Mouse (Mus musculus) stomach, embryonic 15.5 days (tissue): Measurements from ENCODE around the gene Tnfrsf13b. TPM values are rescaled to one million over a fixed set of nuclear protein-coding genes. Genes with fewer than 3 reads are reported as not detected.
"Not testable (repeated sequence)": the region's sequence is repeated elsewhere in the genome, so short reads cannot be mapped to it uniquely, and the experiment has no call there.

Experiments
- ATAC-seq: fragments of 200-750 bp; cut with Nextera tagmentation; 2 replicates; pipeline ENCODE4 v1.8.0; 2017; ENCODE audit warnings: low read depth, moderate number of reproducible peaks, moderate TSS enrichment; ENCODE audit not compliant: insufficient read depth, low FRiP score
- H3K27ac ChIP-seq: fragments of 300-500 bp; sonication (generic); 2 replicates; pipeline ENCODE4 v1.5.1; 2015; ENCODE audit warnings: mild to moderate bottlenecking, inconsistent platforms
- H3K27me3 ChIP-seq: fragments of 300-500 bp; sonication (generic); replicated peaks from 2 replicates; pipeline ENCODE4 v1.6.1; 2015; ENCODE audit warnings: inconsistent platforms
- H3K36me3 ChIP-seq: fragments of 300-500 bp; sonication (generic); 2 replicates; pipeline ENCODE4 v1.6.1; 2015; ENCODE audit warnings: inconsistent platforms
- H3K4me1 ChIP-seq: fragments of 300-500 bp; sonication (generic); 2 replicates; pipeline ENCODE4 v1.6.1; 2015; ENCODE audit warnings: inconsistent platforms
- H3K4me2 ChIP-seq: fragments of 300-500 bp; sonication (generic); 2 replicates; pipeline ENCODE4 v1.6.1; 2015; ENCODE audit warnings: mild to moderate bottlenecking, inconsistent platforms
- H3K4me3 ChIP-seq: fragments of 300-500 bp; sonication (generic); replicated peaks from 2 replicates; pipeline ENCODE4 v1.5.1; 2015; ENCODE audit warnings: inconsistent platforms
- H3K9ac ChIP-seq: fragments of 300-500 bp; sonication (generic); 2 replicates; pipeline ENCODE4 v1.6.1; 2015; ENCODE audit warnings: inconsistent platforms
- H3K9me3 ChIP-seq: fragments of 300-500 bp; sonication (generic); 2 replicates; pipeline ENCODE4 v1.6.1; 2016; ENCODE audit warnings: inconsistent platforms
- WGBS: fragments of 180-500 bp; shearing (Covaris S2); methylation state at CpG from one replicate; pipeline ENCODE4 v1.1.7; 2015; 5-methylcytosine and 5-hydroxymethylcytosine counted together
- polyA plus RNA-seq: library from polyadenylated mRNA; unstranded; fragments of >200 nt; fragmentation: Nextera tagmentation; extraction: Ambion mirVana; gene quantifications from 2 replicates; pipeline ENCODE4 v1.2.1, GENCODE M21; 2015

Gene Tnfrsf13b
- polyA plus RNA-seq, 1 experiment from 2014 or later = 3.4 TPM

- no peaks in the 10 kb centered on the region for H3K9me3 ChIP-seq
- no peak overlapping the region for H3K4me2 ChIP-seq
- no peak overlapping the region for H3K27ac ChIP-seq
- no peaks in the 10 kb centered on the region for H3K4me1 ChIP-seq
- no peak for ATAC-seq
- 35% methylated on average over 1 of the region's 1 CpGs for WGBS
- H3K9ac ChIP-seq = no peak overlapping the region
- no peaks in the 10 kb centered on the region for H3K27me3 ChIP-seq
- no peak overlapping the region for H3K4me3 ChIP-seq
- no peaks in the 10 kb centered on the region for H3K36me3 ChIP-seq
Observed at GRCm38 (mm10) chr11:61110928-61111327, 15.6 kb upstream of the Tnfrsf13b start.

GRCm38 (mm10) chr11:61111472-61111871 is 15.1 kb upstream of the Tnfrsf13b start:
- H3K4me2 ChIP-seq = no peak overlapping the region
- H3K36me3 ChIP-seq = no peaks in the 10 kb centered on the region
- H3K9ac ChIP-seq = no peak overlapping the region
- H3K4me1 ChIP-seq = no peaks in the 10 kb centered on the region
- WGBS = 89% methylated on average over 4 of the region's 4 CpGs
- no peak for ATAC-seq
- H3K27me3 ChIP-seq = no peaks in the 10 kb centered on the region
- no peak overlapping the region for H3K27ac ChIP-seq
- H3K4me3 ChIP-seq = no peak overlapping the region
- H3K9me3 ChIP-seq = no peaks in the 10 kb centered on the region

- no peak overlapping the region for H3K9ac ChIP-seq
- H3K4me1 ChIP-seq = no peaks in the 10 kb centered on the region
- H3K27ac ChIP-seq = no peak overlapping the region
- no peaks in the 10 kb centered on the region for H3K36me3 ChIP-seq
- H3K9me3 ChIP-seq = no peaks in the 10 kb centered on the region
- no peak for ATAC-seq
- no peak overlapping the region for H3K4me2 ChIP-seq
- WGBS = 70% methylated on average over 8 of the region's 8 CpGs
- no peak overlapping the region for H3K4me3 ChIP-seq
- no peaks in the 10 kb centered on the region for H3K27me3 ChIP-seq
Observed at GRCm38 (mm10) chr11:61112323-61112995, 14.1 kb upstream of the Tnfrsf13b start.

GRCm38 (mm10) chr11:61116226-61116625 is 10.3 kb upstream of the Tnfrsf13b start:
- Histone ChIP-seq H3K4me2 (no peak overlapping the region), H3K27me3 (no peaks in the 10 kb centered on the region), H3K4me3 (no peak overlapping the region), H3K27ac (no peak overlapping the region), H3K9me3 (no peaks in the 10 kb centered on the region), H3K4me1 (no peaks in the 10 kb centered on the region), H3K9ac (no peak overlapping the region), H3K36me3 (no peaks in the 10 kb centered on the region)
- 58% methylated on average over 8 of the region's 8 CpGs for WGBS
- ATAC-seq = no peak

GRCm38 (mm10) chr11:61119996-61120583 is 6.5 kb upstream of the Tnfrsf13b start:
- ATAC-seq = no peak
- no peaks in the 10 kb centered on the region for H3K27me3 ChIP-seq
- H3K36me3 ChIP-seq = no peaks in the 10 kb centered on the region
- H3K4me1 ChIP-seq = no peaks in the 10 kb centered on the region
- no peak overlapping the region for H3K4me2 ChIP-seq
- 87% methylated on average over 3 of the region's 3 CpGs for WGBS
- no peaks in the 10 kb centered on the region for H3K9me3 ChIP-seq
- H3K4me3 ChIP-seq = no peak overlapping the region
- H3K27ac ChIP-seq = no peak overlapping the region
- H3K9ac ChIP-seq = no peak overlapping the region

GRCm38 (mm10) chr11:61122283-61122768 is 4.2 kb upstream of the Tnfrsf13b start:
- Histone ChIP-seq H3K9me3 (no peaks in the 10 kb centered on the region), H3K27ac (no peak overlapping the region), H3K4me2 (no peak overlapping the region), H3K27me3 (no peaks in the 10 kb centered on the region), H3K4me3 (no peak overlapping the region), H3K9ac (no peak overlapping the region), H3K4me1 (no peaks in the 10 kb centered on the region), H3K36me3 (no peaks in the 10 kb centered on the region)
- WGBS = 86% methylated on average over 9 of the region's 9 CpGs
- no peak for ATAC-seq

- H3K4me1 ChIP-seq = no peaks in the 10 kb centered on the region
- ATAC-seq = no peak
- no peak overlapping the region for H3K4me3 ChIP-seq
- H3K9ac ChIP-seq = no peak overlapping the region
- no peaks in the 10 kb centered on the region for H3K36me3 ChIP-seq
- WGBS = 83% methylated on average over 8 of the region's 8 CpGs
- H3K9me3 ChIP-seq = no peaks in the 10 kb centered on the region
- no peak overlapping the region for H3K4me2 ChIP-seq
- H3K27ac ChIP-seq = no peak overlapping the region
- H3K27me3 ChIP-seq = no peaks in the 10 kb centered on the region
Observed at GRCm38 (mm10) chr11:61122769-61123288, 3.7 kb upstream of the Tnfrsf13b start.

GRCm38 (mm10) chr11:61123886-61124285 is 2.7 kb upstream of the Tnfrsf13b start:
- Histone ChIP-seq H3K27me3 (no peaks in the 10 kb centered on the region), H3K4me1 (no peaks in the 10 kb centered on the region), H3K36me3 (no peaks in the 10 kb centered on the region), H3K4me2 (no peak overlapping the region), H3K9me3 (no peaks in the 10 kb centered on the region), H3K4me3 (no peak overlapping the region), H3K9ac (no peak overlapping the region), H3K27ac (no peak overlapping the region)
- 67% methylated on average over 3 of the region's 3 CpGs for WGBS
- ATAC-seq = no peak

GRCm38 (mm10) chr11:61125970-61126369 is 585 bp upstream of the Tnfrsf13b start:
- no peaks in the 10 kb centered on the region for H3K4me1 ChIP-seq
- no peak overlapping the region for H3K4me3 ChIP-seq
- no peak for ATAC-seq
- no peak overlapping the region for H3K27ac ChIP-seq
- no peak overlapping the region for H3K9ac ChIP-seq
- no peaks in the 10 kb centered on the region for H3K36me3 ChIP-seq
- no peak overlapping the region for H3K4me2 ChIP-seq
- 82% methylated on average over 5 of the region's 5 CpGs for WGBS
- H3K9me3 ChIP-seq = no peaks in the 10 kb centered on the region
- H3K27me3 ChIP-seq = no peaks in the 10 kb centered on the region

- Histone ChIP-seq H3K36me3 (no peaks in the 10 kb centered on the region), H3K27me3 (no peaks in the 10 kb centered on the region), H3K9ac (no peak overlapping the region), H3K4me2 (no peak overlapping the region), H3K4me1 (no peaks in the 10 kb centered on the region), H3K27ac (no peak overlapping the region), H3K9me3 (no peaks in the 10 kb centered on the region), H3K4me3 (no peak overlapping the region)
- no peak for ATAC-seq
- WGBS = 89% methylated on average over 8 of the region's 8 CpGs
Observed at GRCm38 (mm10) chr11:61127421-61128055, 983 bp downstream of the Tnfrsf13b start.

GRCm38 (mm10) chr11:61129305-61129704 is 2.8 kb downstream of the Tnfrsf13b start:
- no peaks in the 10 kb centered on the region for H3K4me1 ChIP-seq
- H3K36me3 ChIP-seq = no peaks in the 10 kb centered on the region
- H3K27me3 ChIP-seq = no peaks in the 10 kb centered on the region
- no peak for ATAC-seq
- WGBS = 51% methylated on average over 10 of the region's 10 CpGs
- H3K9me3 ChIP-seq = no peaks in the 10 kb centered on the region
- H3K4me2 ChIP-seq = no peak overlapping the region
- H3K27ac ChIP-seq = no peak overlapping the region
- no peak overlapping the region for H3K4me3 ChIP-seq
- no peak overlapping the region for H3K9ac ChIP-seq

GRCm38 (mm10) chr11:61130646-61131045 is 4.1 kb downstream of the Tnfrsf13b start:
- not testable (repeated sequence) for H3K36me3 ChIP-seq, H3K9me3 ChIP-seq, H3K27ac ChIP-seq, ATAC-seq, H3K4me3 ChIP-seq, H3K4me2 ChIP-seq, H3K9ac ChIP-seq, H3K4me1 ChIP-seq, H3K27me3 ChIP-seq
- 88% methylated on average over 4 of the region's 4 CpGs for WGBS
